Mouse (Mus musculus) G1E (cell line): ENCODE results near the gene Ripk3. TPM values are rescaled to one million over a fixed set of nuclear protein-coding genes. Genes with fewer than 3 reads are reported as not detected.
A peak's percentile ranks its signal among the peaks of the same experiment; 100 is the strongest.

Experiments used
- ATAC-seq: 2 replicates; pipeline ENCODE4 v1.8.0; 2016; ENCODE audit warnings: mild to moderate bottlenecking; ENCODE audit not compliant: insufficient number of reproducible peaks, poor library complexity, low FRiP score, severe bottlenecking; ENCODE audit errors: extremely low read depth
- DNase-seq: peaks from one replicate; pipeline ENCODE4 v3.0.0; 2012; ENCODE audit warnings: low spot score
- H3K27me3 ChIP-seq: 2 replicates; pipeline ENCODE4 v1.6.1; 2012; ENCODE audit warnings: mild to moderate bottlenecking, low read length, inconsistent platforms; ENCODE audit not compliant: insufficient read depth
- H3K36me3 ChIP-seq: replicated peaks from 2 replicates; pipeline ENCODE3; 2012; ENCODE audit warnings: mild to moderate bottlenecking, inconsistent platforms
- H3K4me1 ChIP-seq: 2 replicates; pipeline ENCODE4 v1.6.1; 2012; ENCODE audit warnings: low read depth, low read length, inconsistent platforms, mixed read lengths; ENCODE audit not compliant: insufficient read depth
- H3K4me3 ChIP-seq: 2 replicates; pipeline ENCODE4 v1.5.1; 2012; ENCODE audit warnings: low read depth, mild to moderate bottlenecking, inconsistent platforms, low read length, moderate library complexity, mixed read lengths
- H3K9me3 ChIP-seq: replicated peaks from 2 replicates; pipeline ENCODE4 v1.6.1; 2012; ENCODE audit warnings: inconsistent platforms
- CTCF ChIP-seq: IDR thresholded peaks from 2 replicates; pipeline ENCODE4 v1.5.1; 2012; ENCODE audit warnings: low read depth, low read length, inconsistent platforms, mixed read lengths
- GATA1 ChIP-seq: IDR thresholded peaks from 2 replicates; pipeline ENCODE4 v1.6.1; 2012; ENCODE audit warnings: borderline replicate concordance, low read length, inconsistent platforms, mixed read lengths
- GATA2 ChIP-seq: IDR thresholded peaks from 2 replicates; pipeline ENCODE4 v1.6.1; 2012; ENCODE audit warnings: low read depth, low read length, inconsistent platforms, borderline replicate concordance
- POLR2AphosphoS5 ChIP-seq: IDR thresholded peaks from 2 replicates; pipeline ENCODE4 v1.6.1; 2012; ENCODE audit warnings: low read depth, low read length, inconsistent platforms; ENCODE audit not compliant: insufficient replicate concordance
- TAL1 ChIP-seq: conservative IDR thresholded peaks from 2 replicates; pipeline ENCODE4 v1.6.1; 2012; ENCODE audit warnings: low read depth, low read length, inconsistent platforms, mixed read lengths
- polyA plus RNA-seq: library from polyadenylated mRNA; stranded (reverse); fragments of >175 nt; gene quantifications from 2 replicates; pipeline ENCODE4 v1.2.3, GENCODE M21; 2012
- total RNA-seq, 2 experiments: library from RNA; stranded (forward) in 1 of 2; stranded (reverse) in 1 of 2; fragments of 200-1000 nt in 1 of 2; fragments of >200 nt in 1 of 2; fragmentation: Nextera tagmentation in 1 of 2; gene quantifications; 2 replicates each; pipeline ENCODE4 v1.2.3; 2014 to 2017

Gene Ripk3
- total and polyA plus RNA-seq, 3 experiments, result 0.27 to 0.51 TPM; not detected in 1

- no peak for DNase-seq
Observed at GRCm38 (mm10) chr14:55758363-55758784, 30.3 kb downstream of the Ripk3 start, which contains the start of gene Cideb. Gene Cideb, minus strand, starts transcription at chr14:55758458.

GRCm38 (mm10) chr14:55757566-55757965 is 31.1 kb downstream of the Ripk3 start:
- peaks cover 30% of the 10 kb centered on the region for H3K4me1 ChIP-seq
- peaks cover 3% of the 10 kb centered on the region; the same call in 1 of the 2 replicates for H3K9me3 ChIP-seq
- no peak for DNase-seq
- no peak overlapping the region for H3K4me3 ChIP-seq
- H3K27me3 ChIP-seq, result peaks cover 7% of the 10 kb centered on the region; the same call in 1 of the 2 replicates
- H3K36me3 ChIP-seq, result peaks cover 57% of the 10 kb centered on the region
- no peak for TF ChIP-seq TAL1
- no peak for TF ChIP-seq POLR2AphosphoS5
- no peak for TF ChIP-seq GATA2
- TF ChIP-seq CTCF, result no peak
- no peak for TF ChIP-seq GATA1
- no peak for ATAC-seq

More at GRCm38 (mm10) chr14:55758363-55758784, 30.3 kb downstream of the Ripk3 start, which contains the start of gene Cideb:
- TF ChIP-seq GATA2 (no peak), GATA1 (no peak), POLR2AphosphoS5 (no peak), CTCF (no peak), TAL1 (no peak)
- H3K4me3 ChIP-seq, result no peak within 1 kb of the TSS
- H3K27me3 ChIP-seq, result peaks cover 7% of the 10 kb centered on the region; the same call in 1 of the 2 replicates
- ATAC-seq, result no peak
- peaks cover 34% of the 10 kb centered on the region for H3K4me1 ChIP-seq
- peaks cover 49% of the 10 kb centered on the region for H3K36me3 ChIP-seq
- peaks cover 3% of the 10 kb centered on the region; the same call in 1 of the 2 replicates for H3K9me3 ChIP-seq

DNA sequence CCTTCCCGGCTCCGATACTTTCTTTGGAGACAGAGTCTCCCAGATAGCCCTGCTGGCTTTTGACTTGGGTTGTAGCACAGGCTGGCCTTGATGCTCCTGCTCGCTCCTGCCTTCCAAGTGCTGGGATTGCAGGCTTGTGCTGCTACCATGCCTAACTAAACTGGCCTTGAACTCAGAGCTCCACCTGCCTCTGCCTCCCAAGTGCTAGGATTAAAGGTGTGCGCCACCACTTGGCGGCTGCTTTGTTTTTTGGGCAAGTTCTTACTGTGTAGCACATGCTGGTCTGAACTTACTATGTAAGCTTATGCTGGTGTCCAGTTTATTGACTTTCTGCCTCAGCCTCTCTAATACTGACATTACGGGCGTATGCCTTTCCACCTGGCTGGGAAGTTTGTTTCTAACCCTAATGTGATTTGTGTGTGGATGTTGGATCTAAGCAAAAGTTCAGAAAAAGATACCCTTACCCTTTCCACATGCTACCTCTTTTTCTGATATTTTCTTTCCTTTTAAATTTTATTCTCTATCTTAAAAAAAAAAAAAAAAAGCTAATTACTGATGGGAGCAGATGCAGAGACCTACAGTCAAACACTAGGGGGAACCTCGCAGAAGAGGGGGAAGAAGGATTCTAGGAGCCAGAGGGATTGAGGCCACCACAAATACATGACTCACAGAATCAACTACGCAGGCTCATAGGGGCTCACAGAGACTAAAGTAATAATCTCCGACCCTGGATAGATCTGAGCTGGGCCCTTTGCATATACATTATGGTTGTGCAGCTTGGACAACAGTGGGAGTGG is 41.4 kb downstream of the Ripk3 start:
- no peak for ATAC-seq
- Histone ChIP-seq H3K27me3 (no peaks in the 10 kb centered on the region), H3K4me1 (peaks cover 36% of the 10 kb centered on the region), H3K9me3 (no peaks in the 10 kb centered on the region), H3K4me3 (peak overlapping the region; percentile 85; the same call in 1 of the 2 replicates), H3K36me3 (peaks cover 72% of the 10 kb centered on the region)
- TF ChIP-seq GATA2, result no peak
- no peak for TF ChIP-seq GATA1
- TF ChIP-seq CTCF, result no peak
- TF ChIP-seq TAL1, result no peak
- no peak for TF ChIP-seq POLR2AphosphoS5
- no peak for DNase-seq

- ATAC-seq (no peak), DNase-seq (no peak)
- TF ChIP-seq POLR2AphosphoS5 (no peak), TAL1 (no peak), GATA1 (no peak), GATA2 (no peak), CTCF (no peak)
- Histone ChIP-seq H3K4me3 (peak overlapping the region; percentile 85), H3K9me3 (no peaks in the 10 kb centered on the region), H3K27me3 (no peaks in the 10 kb centered on the region), H3K4me1 (peaks cover 43% of the 10 kb centered on the region), H3K36me3 (peaks cover 68% of the 10 kb centered on the region)
Observed at GRCm38 (mm10) chr14:55745861-55746237, 42.8 kb downstream of the Ripk3 start.

- H3K27me3 ChIP-seq, result no peaks in the 10 kb centered on the region
- ATAC-seq (peak; percentile 55), DNase-seq (peak; percentile 95)
- H3K4me1 ChIP-seq, result peaks cover 43% of the 10 kb centered on the region
- TF ChIP-seq CTCF (no peak), GATA1 (no peak), POLR2AphosphoS5 (no peak), TAL1 (no peak)
- peak within 1 kb of the TSS; percentile 85 for H3K4me3 ChIP-seq
- H3K36me3 ChIP-seq, result peaks cover 68% of the 10 kb centered on the region
- H3K9me3 ChIP-seq, result no peaks in the 10 kb centered on the region
Observed at GRCm38 (mm10) chr14:55745180-55745860, 43.3 kb downstream of the Ripk3 start, which contains the start of the genes Dhrs1 and Nop9. Gene Dhrs1, minus strand, starts transcription at chr14:55745690. Gene Nop9, plus strand, starts transcription at chr14:55745693.

DNA sequence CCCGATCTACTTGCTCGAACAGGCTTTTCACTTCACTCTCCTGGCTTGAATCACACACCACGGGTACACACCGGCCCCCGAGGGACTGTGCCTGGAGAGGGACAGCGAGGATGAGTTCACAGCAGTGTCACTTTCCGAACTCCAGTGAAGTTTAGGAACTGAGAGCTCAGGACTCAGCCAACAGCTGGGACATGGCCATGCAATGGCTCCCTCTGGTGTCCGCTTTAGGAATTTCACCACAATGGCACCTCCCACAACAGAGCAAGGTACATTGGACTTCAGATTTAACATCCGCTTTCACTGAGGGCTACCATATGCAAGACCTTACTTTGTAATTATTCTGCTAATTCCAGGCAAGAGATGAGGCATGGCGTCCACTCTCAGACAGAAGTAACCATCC is 45.0 kb downstream of the Ripk3 start:
- TF ChIP-seq CTCF (peak; percentile 99), TAL1 (no peak)
- ATAC-seq, result 0 out of 2 replicates have a peak, but pooled peaks have one; percentile 32
- no peak overlapping the region for H3K4me3 ChIP-seq
- H3K9me3 ChIP-seq, result no peaks in the 10 kb centered on the region
- peaks cover 68% of the 10 kb centered on the region for H3K36me3 ChIP-seq
- H3K4me1 ChIP-seq, result peaks cover 43% of the 10 kb centered on the region
- H3K27me3 ChIP-seq, result no peaks in the 10 kb centered on the region
- peak; percentile 68 for DNase-seq
